Mouse (Mus musculus) heart, embryonic 10.5 days (tissue): Measurements from ENCODE around the gene Syt3. TPM values are rescaled to one million over a fixed set of nuclear protein-coding genes. Genes with fewer than 3 reads are reported as not detected.
A peak's percentile ranks its signal among the peaks of the same experiment; 100 is the strongest.

Source experiments
- DNase-seq: peaks from one replicate; pipeline ENCODE4 v3.0.0-alpha.2; 2017; ENCODE audit warnings: low spot score
- H3K27ac ChIP-seq: fragments of 300-500 bp; sonication (generic); 2 replicates; pipeline ENCODE4 v1.5.1; 2016; ENCODE audit warnings: mild to moderate bottlenecking
- H3K27me3 ChIP-seq: fragments of 300-500 bp; sonication (generic); 2 replicates; pipeline ENCODE4 v1.6.1; 2016; ENCODE audit warnings: mild to moderate bottlenecking; ENCODE audit not compliant: poor library complexity, insufficient read depth, severe bottlenecking
- H3K36me3 ChIP-seq: fragments of 300-500 bp; sonication (generic); 2 replicates; pipeline ENCODE4 v1.6.1; 2016; ENCODE audit warnings: mild to moderate bottlenecking, moderate library complexity
- H3K4me1 ChIP-seq: fragments of 300-500 bp; sonication (generic); 2 replicates; pipeline ENCODE4 v1.6.1; 2016; ENCODE audit warnings: mild to moderate bottlenecking
- H3K4me3 ChIP-seq: fragments of 300-500 bp; sonication (generic); 2 replicates; pipeline ENCODE4 v1.5.1; 2016; ENCODE audit warnings: mild to moderate bottlenecking, moderate library complexity
- H3K9me3 ChIP-seq: fragments of 300-500 bp; sonication (generic); 2 replicates; pipeline ENCODE4 v1.6.1; 2016; ENCODE audit warnings: mild to moderate bottlenecking, moderate library complexity
- WGBS: fragments of 180-500 bp; shearing (Covaris S2); methylation state at CpG from one replicate; pipeline ENCODE4 v1.1.7; 2016; 5-methylcytosine and 5-hydroxymethylcytosine counted together
- polyA plus RNA-seq: library from polyadenylated mRNA; unstranded; fragments of >200 nt; fragmentation: Nextera tagmentation; extraction: Ambion mirVana; gene quantifications from 2 replicates; pipeline ENCODE4 v1.2.1, GENCODE M21; 2016

Gene Syt3
- polyA plus RNA-seq, 1 experiment from 2014 or later: 0.78 TPM

GRCm38 (mm10) chr7:44433371-44433770 lies 49.5 kb downstream of the Syt3 start:
- Histone ChIP-seq H3K4me3 (no peak overlapping the region), H3K27me3 (peaks cover 96% of the 10 kb centered on the region), H3K36me3 (no peaks in the 10 kb centered on the region), H3K9me3 (no peaks in the 10 kb centered on the region), H3K27ac (no peak overlapping the region), H3K4me1 (peaks cover 20% of the 10 kb centered on the region)
- 5% methylated on average over 7 of the region's 7 CpGs for WGBS
- DNase-seq: peak; percentile 97

- H3K4me3 ChIP-seq: no peak overlapping the region
- no peak for DNase-seq
- peaks cover 15% of the 10 kb centered on the region for H3K4me1 ChIP-seq
- peaks cover 92% of the 10 kb centered on the region for H3K27me3 ChIP-seq
- 68% methylated on average over 9 of the region's 9 CpGs for WGBS
- no peak overlapping the region for H3K27ac ChIP-seq
- no peaks in the 10 kb centered on the region for H3K36me3 ChIP-seq
- H3K9me3 ChIP-seq: no peaks in the 10 kb centered on the region
Observed at GRCm38 (mm10) chr7:44434089-44434488, 50.2 kb downstream of the Syt3 start.

GRCm38 (mm10) chr7:44435796-44436195 lies 51.9 kb downstream of the Syt3 start:
- H3K4me1 ChIP-seq: no peaks in the 10 kb centered on the region
- no peak overlapping the region for H3K4me3 ChIP-seq
- H3K27ac ChIP-seq: no peak overlapping the region
- H3K9me3 ChIP-seq: no peaks in the 10 kb centered on the region
- no peaks in the 10 kb centered on the region for H3K36me3 ChIP-seq
- 58% methylated on average over 5 of the region's 5 CpGs for WGBS
- peaks cover 92% of the 10 kb centered on the region for H3K27me3 ChIP-seq
- DNase-seq: no peak

GRCm38 (mm10) chr7:44436267-44436666 lies 52.4 kb downstream of the Syt3 start:
- Histone ChIP-seq H3K4me1 (peaks cover under 1% of the 10 kb centered on the region), H3K27me3 (peaks cover 92% of the 10 kb centered on the region), H3K36me3 (no peaks in the 10 kb centered on the region), H3K27ac (no peak overlapping the region), H3K9me3 (no peaks in the 10 kb centered on the region), H3K4me3 (no peak overlapping the region)
- no peak for DNase-seq
- 21% methylated on average over 1 of the region's 1 CpGs for WGBS

- Histone ChIP-seq H3K4me3 (no peak overlapping the region), H3K27me3 (peaks cover 92% of the 10 kb centered on the region), H3K36me3 (no peaks in the 10 kb centered on the region), H3K9me3 (no peaks in the 10 kb centered on the region), H3K4me1 (peaks cover 9% of the 10 kb centered on the region), H3K27ac (no peak overlapping the region)
- no peak for DNase-seq
- WGBS: 52% methylated on average over 1 of the region's 1 CpGs
Observed at GRCm38 (mm10) chr7:44437188-44437587, 53.3 kb downstream of the Syt3 start.

GRCm38 (mm10) chr7:44437933-44438332 lies 54.0 kb downstream of the Syt3 start:
- peaks cover 92% of the 10 kb centered on the region for H3K27me3 ChIP-seq
- H3K36me3 ChIP-seq: no peaks in the 10 kb centered on the region
- H3K27ac ChIP-seq: no peak overlapping the region
- H3K4me3 ChIP-seq: no peak overlapping the region
- H3K4me1 ChIP-seq: peaks cover 17% of the 10 kb centered on the region
- DNase-seq: no peak
- 64% methylated on average over 8 of the region's 8 CpGs for whole genome bisulfite sequencing
- no peaks in the 10 kb centered on the region for H3K9me3 ChIP-seq

GRCm38 (mm10) chr7:44439696-44440095 lies 55.8 kb downstream of the Syt3 start:
- Histone ChIP-seq H3K36me3 (no peaks in the 10 kb centered on the region), H3K27me3 (peaks cover 95% of the 10 kb centered on the region), H3K4me3 (no peak overlapping the region), H3K27ac (no peak overlapping the region), H3K4me1 (peaks cover 33% of the 10 kb centered on the region), H3K9me3 (no peaks in the 10 kb centered on the region)
- DNase-seq: no peak
- WGBS: 66% methylated on average over 2 of the region's 2 CpGs

GRCm38 (mm10) chr7:44440479-44440878 lies 56.6 kb downstream of the Syt3 start:
- H3K36me3 ChIP-seq: no peaks in the 10 kb centered on the region
- no peak for DNase-seq
- peaks cover 95% of the 10 kb centered on the region for H3K27me3 ChIP-seq
- H3K9me3 ChIP-seq: no peaks in the 10 kb centered on the region
- H3K4me1 ChIP-seq: peaks cover 41% of the 10 kb centered on the region
- no peak overlapping the region for H3K4me3 ChIP-seq
- 80% methylated on average over 1 of the region's 1 CpGs for WGBS
- no peak overlapping the region for H3K27ac ChIP-seq

- WGBS: 8% methylated on average over 1 of the region's 1 CpGs
- no peaks in the 10 kb centered on the region for H3K36me3 ChIP-seq
- peak overlapping the region; percentile 90; the same call in 1 of the 2 replicates for H3K27ac ChIP-seq
- peaks cover 48% of the 10 kb centered on the region for H3K4me1 ChIP-seq
- no peaks in the 10 kb centered on the region for H3K9me3 ChIP-seq
- H3K4me3 ChIP-seq: peak overlapping the region; percentile 63
- no peak for DNase-seq
- H3K27me3 ChIP-seq: peaks cover 95% of the 10 kb centered on the region
Observed at GRCm38 (mm10) chr7:44441180-44441579, 57.3 kb downstream of the Syt3 start.

- Histone ChIP-seq H3K4me3 (peak overlapping the region; percentile 63), H3K27ac (peak overlapping the region; percentile 90), H3K36me3 (no peaks in the 10 kb centered on the region), H3K27me3 (peaks cover 95% of the 10 kb centered on the region), H3K9me3 (no peaks in the 10 kb centered on the region), H3K4me1 (peaks cover 53% of the 10 kb centered on the region)
- DNase-seq: no peak
- WGBS: 0% methylated on average over 14 of the region's 14 CpGs
Observed at GRCm38 (mm10) chr7:44441648-44442109, 57.8 kb downstream of the Syt3 start.

- no peak for DNase-seq
- 0% methylated on average over 14 of the region's 14 CpGs for WGBS
- Histone ChIP-seq H3K27me3 (peaks cover 92% of the 10 kb centered on the region), H3K36me3 (no peaks in the 10 kb centered on the region), H3K27ac (peak overlapping the region; percentile 90), H3K9me3 (no peaks in the 10 kb centered on the region), H3K4me3 (peak overlapping the region; percentile 63), H3K4me1 (peaks cover 55% of the 10 kb centered on the region)
Observed at GRCm38 (mm10) chr7:44442407-44442821, 58.5 kb downstream of the Syt3 start.

GRCm38 (mm10) chr7:44443268-44444173 lies 59.6 kb downstream of the Syt3 start:
- Histone ChIP-seq H3K27ac (peak overlapping the region; percentile 90), H3K4me1 (peaks cover 55% of the 10 kb centered on the region), H3K36me3 (0 out of 2 replicates have a peak, but pooled peaks cover 2% of the 10 kb centered on the region), H3K27me3 (peaks cover 84% of the 10 kb centered on the region), H3K9me3 (no peaks in the 10 kb centered on the region), H3K4me3 (peak overlapping the region; percentile 63)
- 7% methylated on average over 20 of the region's 20 CpGs for WGBS
- no peak for DNase-seq

- Histone ChIP-seq H3K9me3 (no peaks in the 10 kb centered on the region), H3K4me1 (peaks cover 55% of the 10 kb centered on the region), H3K36me3 (0 out of 2 replicates have a peak, but pooled peaks cover 2% of the 10 kb centered on the region), H3K4me3 (peak overlapping the region; percentile 29; the same call in 1 of the 2 replicates), H3K27ac (peak overlapping the region; percentile 23; the same call in 1 of the 2 replicates), H3K27me3 (peaks cover 73% of the 10 kb centered on the region)
- 13% methylated on average over 29 of the region's 29 CpGs for WGBS
- DNase-seq: no peak
Observed at GRCm38 (mm10) chr7:44444886-44445527, 61.1 kb downstream of the Syt3 start.
